Mouse (Mus musculus) cerebellum, adult 9-10 months (tissue): ENCODE measurements around the gene Ccdc3.

Source experiments
- DNase-seq: peaks from one replicate; pipeline ENCODE4 v3.0.0; 2022

Ccdc3 gene

DNA sequence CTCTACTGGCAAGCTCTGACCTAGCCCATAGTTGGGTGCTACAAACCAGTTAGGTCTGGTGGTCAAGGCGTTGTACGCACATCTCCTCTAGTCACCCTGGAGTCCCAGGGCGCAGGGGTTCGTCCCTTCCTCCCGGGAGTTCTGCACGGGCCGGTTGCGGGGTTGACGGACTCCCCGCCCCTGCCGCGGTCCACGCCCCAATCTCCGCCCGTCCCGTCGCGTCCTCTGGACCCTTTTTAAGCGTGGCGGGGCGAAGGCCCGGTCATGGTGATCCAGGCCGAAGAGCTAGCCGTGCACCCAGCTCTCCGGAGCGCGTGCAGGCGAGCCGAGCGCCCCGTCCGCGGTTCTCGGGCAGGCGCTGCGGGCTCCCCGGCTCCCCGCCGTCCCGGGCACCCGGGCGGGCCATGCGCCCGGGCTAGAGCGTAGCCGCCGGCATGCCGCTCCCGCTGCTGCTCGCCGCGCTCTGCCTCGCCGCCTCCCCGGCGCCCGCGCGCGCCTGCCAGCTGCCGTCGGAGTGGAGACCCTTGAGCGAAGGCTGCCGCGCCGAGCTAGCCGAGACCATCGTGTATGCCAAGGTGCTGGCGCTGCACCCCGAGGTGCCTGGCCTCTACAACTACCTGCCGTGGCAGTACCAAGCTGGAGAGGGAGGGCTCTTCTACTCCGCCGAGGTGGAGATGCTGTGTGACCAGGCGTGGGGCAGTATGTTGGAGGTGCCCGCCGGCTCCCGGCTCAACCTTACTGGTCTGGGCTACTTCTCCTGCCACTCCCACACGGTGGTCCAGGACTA is at the start of gene Ccdc3:
TSS of gene Ccdc3 (plus strand) at position 277 of the 787 bp plus-strand sequence.
- DNase-seq = no peak

DNA sequence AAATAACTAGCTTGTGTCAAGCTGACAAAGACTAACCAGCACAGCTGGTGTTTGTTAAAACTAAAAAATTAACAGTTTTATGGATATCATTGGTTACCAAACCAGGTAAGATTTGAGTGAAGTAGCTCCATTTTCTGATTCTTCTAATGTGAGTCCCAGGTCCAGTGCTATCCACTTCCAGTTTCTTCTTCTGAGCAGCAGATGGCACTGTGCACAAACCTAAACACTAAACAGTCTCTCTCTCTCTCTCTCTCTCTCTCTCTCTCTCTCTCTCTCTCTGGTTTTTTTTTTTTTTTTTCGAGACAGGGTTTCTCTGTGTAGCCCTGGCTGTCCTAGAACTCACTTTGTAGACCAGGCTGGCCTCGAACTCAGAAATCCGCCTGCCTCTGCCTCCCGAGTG is 47.2 kb upstream of the Ccdc3 start:
- peak; percentile 8 for DNase-seq

GRCm38 (mm10) chr2:5094876-5095275 is 42.7 kb upstream of the Ccdc3 start:
- DNase-seq = no peak

DNA sequence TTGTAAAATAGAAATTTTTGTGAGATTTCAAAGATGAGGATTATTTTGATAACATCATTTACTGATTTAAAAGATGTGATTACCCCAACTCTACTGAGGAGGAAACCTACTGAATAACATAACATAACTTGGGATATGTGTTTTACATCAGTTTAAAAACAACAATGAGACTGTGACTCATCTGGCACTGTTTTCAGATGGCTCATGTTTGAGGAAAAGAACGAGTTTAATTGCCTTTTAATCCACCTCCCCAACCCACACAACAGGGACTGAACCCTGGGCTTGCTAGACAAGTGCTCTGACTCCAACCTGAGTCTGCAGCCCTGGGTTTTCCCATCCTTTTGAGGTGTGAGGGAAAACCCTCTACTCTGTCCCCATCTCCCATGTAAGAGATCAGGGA is 42.3 kb upstream of the Ccdc3 start:
- no peak for DNase-seq

DNA sequence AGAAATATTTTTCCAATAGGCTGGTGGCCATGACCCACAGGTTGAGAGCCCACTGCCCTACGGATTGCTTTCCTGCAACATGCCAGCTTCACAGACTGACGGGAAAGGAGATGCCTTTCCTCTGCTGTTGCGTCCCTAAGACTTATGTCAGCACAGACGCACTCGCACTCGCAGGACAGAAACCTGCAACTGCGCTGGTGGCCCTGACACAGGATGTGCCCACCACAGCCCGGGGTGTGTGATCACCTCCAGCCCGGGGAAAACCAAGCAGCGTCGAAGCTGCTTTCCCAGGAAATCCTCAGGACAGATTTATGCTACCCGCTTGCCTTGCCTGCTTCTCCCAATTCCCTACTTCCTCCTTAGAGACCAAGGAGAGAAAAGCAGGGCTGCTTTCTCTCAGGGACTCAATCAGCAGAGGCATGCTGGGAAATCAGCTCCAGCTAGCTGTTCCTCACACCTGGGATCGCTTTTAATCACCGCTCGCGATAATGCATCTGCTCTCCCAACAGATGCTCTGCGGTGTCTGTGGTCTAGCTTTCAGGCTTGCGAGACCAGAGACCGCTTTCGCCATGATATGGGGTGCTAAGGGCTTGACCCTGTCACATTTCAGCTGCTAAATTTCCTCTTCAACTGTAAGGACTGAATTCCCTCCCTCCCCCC is 39.7 kb upstream of the Ccdc3 start:
- DNase-seq = no peak

GRCm38 (mm10) chr2:5099176-5099575 is 38.4 kb upstream of the Ccdc3 start:
- no peak for DNase-seq

DNA sequence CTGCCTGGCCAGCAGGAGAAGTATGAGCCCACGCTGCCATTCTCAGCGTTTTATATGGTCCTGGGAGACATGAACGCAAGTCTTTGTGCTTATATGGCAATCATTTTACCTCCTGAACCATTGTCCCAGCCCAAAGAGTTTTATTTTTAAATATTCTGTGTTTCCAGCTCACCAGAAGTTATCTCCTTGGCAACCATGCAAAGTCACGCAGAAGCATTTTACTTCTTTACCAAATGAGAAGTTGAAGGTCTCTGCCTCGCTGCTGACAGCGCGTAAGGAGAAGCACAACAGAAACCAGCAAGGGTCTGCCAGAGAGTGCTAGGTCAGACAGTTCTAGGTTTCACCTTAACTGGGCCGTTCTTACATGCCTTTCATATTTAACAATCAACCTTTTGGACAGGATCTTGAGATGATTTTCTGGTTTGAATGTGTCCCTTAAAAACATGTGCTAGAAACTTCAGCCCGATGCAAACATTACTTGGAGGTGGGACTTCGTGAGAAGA is 35.8 kb upstream of the Ccdc3 start:
- no peak for DNase-seq

DNA sequence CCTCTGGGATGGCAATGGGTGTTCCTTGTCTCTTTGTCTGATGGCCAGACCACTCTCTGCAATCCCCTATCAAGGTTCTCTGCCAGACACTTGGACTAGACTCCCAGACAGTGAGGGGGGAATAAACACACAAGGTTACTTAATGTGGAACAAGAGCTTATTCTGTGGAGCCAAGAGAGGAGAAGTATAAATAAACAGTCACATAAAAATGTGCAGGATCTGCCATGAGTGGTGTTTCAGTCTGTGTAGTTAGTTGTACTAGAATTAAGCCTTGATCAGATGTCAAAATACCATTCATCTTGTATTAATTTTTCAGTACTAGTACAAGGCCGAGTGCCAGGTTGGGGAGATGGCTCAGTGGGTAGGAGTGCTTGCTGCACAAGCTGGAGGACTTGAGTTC is 34.7 kb upstream of the Ccdc3 start:
- no peak for DNase-seq

DNA sequence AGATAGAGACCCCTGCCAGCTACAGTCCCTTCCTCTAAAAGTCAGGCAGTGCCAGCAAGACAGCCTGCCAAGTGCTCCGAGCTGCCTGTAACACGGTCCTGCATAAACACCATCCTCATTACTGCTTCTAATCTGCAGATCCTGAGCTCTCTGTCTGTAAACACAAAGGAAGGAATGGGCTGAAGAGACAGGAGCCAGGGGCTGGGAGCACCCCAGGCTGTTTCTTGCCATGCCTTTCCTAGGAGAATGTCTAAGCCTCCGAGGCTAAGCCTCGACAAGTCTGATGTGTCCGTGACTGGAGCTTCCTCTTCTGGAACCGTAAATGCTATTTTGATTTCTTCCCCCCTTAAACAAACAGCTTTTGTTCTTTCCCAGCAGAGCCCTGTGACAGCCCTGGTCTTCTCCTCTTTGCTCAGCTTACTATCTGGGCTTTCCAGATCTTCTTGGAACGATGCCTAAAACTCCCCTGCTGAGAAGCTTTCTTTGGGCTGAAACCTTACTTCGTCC is 24.7 kb upstream of the Ccdc3 start:
- no peak for DNase-seq

GRCm38 (mm10) chr2:5114386-5114785 is 23.2 kb upstream of the Ccdc3 start:
- DNase-seq = no peak

- DNase-seq = no peak
These were observed 20.6 kb upstream of the Ccdc3 start for GRCm38 (mm10) chr2:5116856-5117532.

- no peak for DNase-seq
These were observed 12.1 kb upstream of the Ccdc3 start for GRCm38 (mm10) chr2:5125506-5125905.

DNA sequence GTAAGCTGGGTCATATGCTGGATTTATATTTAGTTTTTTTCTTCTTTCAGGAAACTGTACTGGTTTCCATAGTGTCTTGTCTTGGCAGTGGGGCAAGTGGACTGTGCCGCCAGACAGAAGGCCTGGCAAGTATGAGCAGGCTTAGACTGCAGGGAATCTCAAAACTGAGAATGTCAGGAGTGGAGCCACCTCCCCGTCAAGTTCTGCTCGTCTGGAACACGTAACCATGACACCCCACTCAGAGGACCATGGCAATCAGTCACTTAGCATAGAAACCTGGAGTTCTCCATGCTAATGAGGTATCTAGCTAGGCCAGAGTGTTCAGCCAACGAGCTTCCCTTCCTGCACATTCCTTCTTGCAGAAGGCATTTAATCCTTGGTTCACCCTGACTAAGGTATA is 10.2 kb upstream of the Ccdc3 start:
- no peak for DNase-seq

GRCm38 (mm10) chr2:5129099-5129498 is 8.5 kb upstream of the Ccdc3 start:
- no peak for DNase-seq

- no peak for DNase-seq
These were observed 5.5 kb upstream of the Ccdc3 start for GRCm38 (mm10) chr2:5132046-5132445.

GRCm38 (mm10) chr2:5134959-5135743 is 2.4 kb upstream of the Ccdc3 start:
- DNase-seq = no peak

DNA sequence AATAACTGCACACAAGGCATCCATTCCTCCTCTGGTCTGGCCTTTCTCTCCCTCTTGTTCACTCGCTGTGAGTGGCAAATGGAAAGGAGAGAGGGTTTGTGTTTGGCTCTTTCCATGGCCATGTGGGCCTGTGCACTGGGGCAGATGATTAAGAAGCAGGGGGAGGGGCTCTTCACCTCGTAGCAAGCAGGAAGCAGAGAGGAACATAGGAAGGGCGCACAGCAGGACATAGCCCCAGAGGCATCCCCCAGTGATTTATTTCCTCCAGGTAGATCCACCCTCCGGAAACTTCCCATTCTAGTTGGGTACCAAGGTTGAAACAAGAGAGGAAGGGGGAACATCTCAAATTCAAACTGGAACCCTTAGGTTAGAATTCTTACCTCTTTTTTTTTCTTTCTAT is 2.4 kb downstream of the Ccdc3 start:
- no peak for DNase-seq

GRCm38 (mm10) chr2:5144446-5144845 is 6.9 kb downstream of the Ccdc3 start:
- no peak for DNase-seq

DNA sequence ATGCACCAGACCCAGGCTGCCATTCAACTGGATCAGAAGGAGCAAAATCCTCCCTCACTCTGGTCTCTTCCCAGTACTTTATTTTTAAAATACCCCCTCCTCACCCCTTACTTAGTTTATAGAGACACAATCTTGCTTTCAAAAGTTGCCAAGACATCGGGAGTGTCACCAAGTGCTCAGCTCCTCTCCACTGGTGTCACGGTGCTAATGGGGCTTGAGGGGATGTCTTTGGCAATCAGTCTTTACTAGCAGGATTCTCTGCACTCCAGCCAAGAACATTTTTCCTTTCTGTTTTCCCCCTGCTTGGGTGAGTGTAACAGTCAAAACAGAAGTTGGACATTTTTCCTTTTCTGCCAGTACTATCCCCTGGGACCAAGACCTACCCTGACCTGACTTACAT is 10.3 kb downstream of the Ccdc3 start:
- DNase-seq = no peak

DNA sequence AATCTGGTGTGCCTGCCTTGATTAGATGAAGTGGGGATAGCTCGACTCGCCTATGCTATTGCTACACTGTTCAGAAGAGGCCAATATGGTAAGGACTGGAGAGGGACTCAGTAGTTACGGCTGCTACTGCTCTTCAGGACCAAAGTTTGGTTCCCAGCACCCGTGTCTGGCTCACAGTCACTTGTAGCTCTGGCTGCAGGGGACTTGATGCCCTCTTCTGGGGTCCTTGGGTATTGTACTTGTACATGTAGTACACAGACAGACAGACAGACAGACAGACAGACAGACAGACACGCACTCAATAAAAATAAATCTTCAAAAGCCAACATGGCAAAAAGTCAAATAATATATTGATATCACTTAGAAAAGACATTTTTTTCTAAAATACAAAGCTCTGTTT is 17.1 kb downstream of the Ccdc3 start:
- DNase-seq = no peak

DNA sequence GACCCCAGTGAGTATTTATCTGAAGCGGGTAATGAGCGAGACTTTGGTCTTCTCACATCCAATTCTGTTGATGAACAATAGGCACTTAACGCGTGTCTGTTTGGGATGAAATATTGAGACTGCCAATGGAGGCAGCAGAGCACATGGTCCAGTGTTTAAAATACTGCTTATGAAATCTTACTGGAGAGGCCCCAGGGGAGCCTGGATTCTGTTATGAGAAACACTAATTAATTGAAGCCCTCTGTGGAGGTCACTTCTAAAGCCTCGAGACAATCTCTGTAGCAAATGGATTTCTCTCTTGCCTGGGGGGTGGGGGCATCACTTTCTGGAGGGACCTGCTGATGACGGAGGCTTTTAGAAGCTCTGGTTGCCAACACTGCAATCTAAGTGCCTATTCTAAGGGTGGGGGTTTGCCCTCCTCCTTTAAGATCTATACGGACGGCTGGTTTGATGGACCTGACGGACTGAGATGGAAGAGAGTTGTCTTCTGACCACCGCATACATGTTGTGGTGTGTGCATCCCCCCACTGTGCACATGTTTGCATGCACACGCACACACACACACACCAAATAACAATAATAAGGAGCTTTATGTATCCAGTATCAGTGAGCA is 22.8 kb downstream of the Ccdc3 start:
- DNase-seq = no peak

DNA sequence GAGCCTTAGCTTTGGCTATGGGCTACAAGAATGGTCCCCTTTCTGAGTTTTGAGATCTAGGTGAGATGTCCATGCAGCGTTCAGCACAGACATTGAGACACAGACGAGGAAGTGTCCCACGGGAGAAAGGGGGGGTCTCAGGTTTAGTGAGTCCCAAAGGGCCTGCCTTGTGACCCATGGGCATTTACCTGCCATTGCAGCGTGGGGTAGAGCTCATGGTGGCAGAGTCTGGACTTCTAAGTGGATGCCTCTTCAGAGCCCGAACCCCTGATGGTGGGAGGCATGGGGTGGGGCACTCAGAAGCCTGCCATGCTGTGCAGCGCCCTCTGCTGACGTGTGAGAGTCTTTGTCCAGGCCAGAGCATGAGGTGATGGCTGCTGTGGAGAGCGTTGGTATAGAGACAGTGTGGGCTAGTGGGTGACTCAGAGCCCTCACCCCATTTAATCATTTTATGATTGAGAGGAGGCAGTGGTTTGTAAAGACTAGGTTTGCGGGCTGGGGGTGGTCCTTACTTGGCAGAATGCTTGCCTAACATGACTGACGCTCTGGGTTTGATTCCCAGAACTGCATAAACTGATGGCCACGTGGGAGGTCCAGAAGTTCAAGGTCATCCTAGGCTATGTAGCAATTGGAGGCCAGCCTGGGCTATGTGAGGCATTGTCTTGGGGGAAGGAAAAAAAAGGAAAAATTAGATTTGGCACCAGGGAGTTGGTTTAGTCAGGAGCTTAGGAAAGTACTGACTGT is 23.6 kb downstream of the Ccdc3 start:
- DNase-seq = no peak
